Mouse (Mus musculus) liver, embryonic 14.5 days (tissue): ENCODE measurements around the gene Acacb. TPM values are rescaled to one million over a fixed set of nuclear protein-coding genes. Genes with fewer than 3 reads are reported as not detected.

Experiments
- ATAC-seq: fragments of 200-750 bp; cut with Nextera tagmentation; 2 replicates; pipeline ENCODE4 v1.8.0; 2017; ENCODE audit warnings: moderate number of reproducible peaks, mild to moderate bottlenecking, moderate library complexity; ENCODE audit not compliant: insufficient read depth
- DNase-seq, 3 experiments: peaks; one replicate each; pipeline ENCODE4 v3.0.0-alpha.2; 2012 to 2013; ENCODE audit warnings: low read depth in 3 of 3, low spot score in 3 of 3
- H3K27ac ChIP-seq: fragments of 300-500 bp; sonication (generic); 2 replicates; pipeline ENCODE4 v1.5.1; 2014; ENCODE audit warnings: moderate library complexity, mild to moderate bottlenecking, control low read depth, inconsistent platforms
- H3K27me3 ChIP-seq: fragments of 300-500 bp; sonication (generic); 2 replicates; pipeline ENCODE4 v1.6.1; 2014; ENCODE audit warnings: mild to moderate bottlenecking, low read length, moderate library complexity; ENCODE audit not compliant: control insufficient read depth, insufficient read depth
- H3K36me3 ChIP-seq: fragments of 300-500 bp; sonication (generic); replicated peaks from 2 replicates; pipeline ENCODE4 v1.6.1; 2014; ENCODE audit warnings: low read depth; ENCODE audit not compliant: control insufficient read depth, insufficient read depth
- H3K4me1 ChIP-seq, 2 experiments: fragments of 200-500 bp in 1 of 2; fragments of 300-500 bp in 1 of 2; sonication (generic) in 1 of 2; replicated peaks; 2 replicates each; pipeline ENCODE4 v1.6.1; 2012 to 2014; ENCODE audit warnings: antibody characterized with exemption in 1 of 2, inconsistent platforms in 1 of 2, low read length in 1 of 2; ENCODE audit not compliant: control insufficient read depth in 2 of 2, insufficient read depth in 2 of 2
- H3K4me2 ChIP-seq: fragments of 300-500 bp; sonication (generic); 2 replicates; pipeline ENCODE4 v1.6.1; 2014; ENCODE audit warnings: low read depth, mild to moderate bottlenecking, control low read depth, moderate library complexity
- H3K4me3 ChIP-seq, 2 experiments: fragments of 200-500 bp in 1 of 2; fragments of 300-500 bp in 1 of 2; sonication (generic) in 1 of 2; 2 replicates each; pipeline ENCODE4 v1.5.1; 2012 to 2014; ENCODE audit warnings: low read depth in 2 of 2, low read length in 2 of 2, mild to moderate bottlenecking in 2 of 2, control low read depth in 1 of 2, inconsistent platforms in 1 of 2, moderate library complexity in 1 of 2; ENCODE audit not compliant: insufficient read depth in 1 of 2
- H3K9ac ChIP-seq: fragments of 300-500 bp; sonication (generic); replicated peaks from 2 replicates; pipeline ENCODE4 v1.6.1; 2014; ENCODE audit warnings: mild to moderate bottlenecking, control low read depth, moderate library complexity
- H3K9me3 ChIP-seq: fragments of 300-500 bp; sonication (generic); 2 replicates; pipeline ENCODE4 v1.6.1; 2016; ENCODE audit warnings: low read length, mixed read lengths; ENCODE audit not compliant: control insufficient read depth
- CTCF ChIP-seq: IDR thresholded peaks from 2 replicates; pipeline ENCODE4 v1.5.1; 2016; ENCODE audit warnings: antibody characterized with exemption, low read depth, control low read depth
- EP300 ChIP-seq: IDR thresholded peaks from 2 replicates; pipeline ENCODE4 v1.6.1; 2016; ENCODE audit warnings: antibody characterized with exemption, low read depth
- WGBS: fragments of 180-500 bp; shearing (Covaris S2); extraction: QIAGEN DNeasy Blood & Tissue Kit; methylation state at CpG from one replicate; pipeline ENCODE4 v1.1.7; 2014; ENCODE audit not compliant: insufficient replicate concordance; 5-methylcytosine and 5-hydroxymethylcytosine counted together
- polyA plus RNA-seq, 2 experiments: library from polyadenylated mRNA; depleted of rRNA in 1 of 2; stranded (reverse) in 1 of 2; unstranded in 1 of 2; fragments of >200 nt; fragmentation: Nextera tagmentation in 1 of 2; extraction: Ambion mirVana in 1 of 2; gene quantifications; 2 replicates each; pipeline versions ENCODE4 v1.2.1 to v1.2.3; 2012 to 2014

The Acacb gene
- polyA plus RNA-seq, 2 experiments: 0.22 to 0.44 TPM

DNA sequence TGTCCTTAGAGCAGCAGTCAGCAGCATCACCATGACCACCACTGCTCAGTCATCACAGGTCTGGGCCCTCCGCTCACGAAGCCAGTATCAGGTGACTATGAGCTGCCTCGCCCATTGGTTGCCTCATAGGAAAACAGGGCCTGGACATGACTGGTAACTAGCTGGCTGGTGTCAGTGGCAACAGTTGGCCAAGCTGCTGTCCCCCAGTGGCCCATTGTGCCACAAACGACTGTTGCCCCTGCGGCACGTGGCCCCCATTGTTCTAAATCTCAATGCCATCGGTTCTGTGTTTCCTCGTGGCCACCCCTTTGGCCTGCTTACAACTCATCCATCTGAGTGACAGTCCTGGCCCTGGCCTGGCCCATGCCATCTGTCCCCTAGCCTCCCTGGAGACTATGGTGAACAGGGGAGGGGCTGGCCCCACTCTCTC, 117.7 kb downstream of the Acacb start:
- Histone ChIP-seq H3K9ac (no peak overlapping the region), H3K27me3 (no peaks in the 10 kb centered on the region), H3K27ac (no peak overlapping the region), H3K4me1 (no peaks in the 10 kb centered on the region), H3K9me3 (no peaks in the 10 kb centered on the region), H3K4me3 (no peak overlapping the region), H3K4me2 (no peak overlapping the region), H3K36me3 (no peaks in the 10 kb centered on the region)
- 61% methylated on average over 8 of the region's 8 CpGs for WGBS
- no peak for ATAC-seq
- DNase-seq: no peak
- TF ChIP-seq CTCF (no peak), EP300 (no peak)

DNA sequence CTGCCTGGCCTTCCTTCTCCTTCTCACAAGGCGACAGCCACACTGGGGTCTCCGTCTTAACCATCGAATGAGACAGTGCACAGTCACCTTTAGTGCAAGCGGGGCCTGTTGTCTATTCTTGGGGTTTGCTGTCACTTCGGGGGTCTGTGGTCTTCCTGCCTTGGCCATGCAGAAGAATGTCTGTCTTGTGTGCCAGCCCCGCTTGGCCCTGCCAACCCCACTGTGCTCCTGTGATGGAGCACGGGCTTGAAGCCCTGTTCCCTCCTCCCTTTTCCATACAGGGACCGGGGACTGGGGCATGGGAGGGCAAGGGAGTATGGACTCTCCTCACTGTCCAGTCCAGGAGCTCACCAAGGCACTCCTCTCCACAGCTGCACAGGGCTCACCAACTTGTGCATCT, 118.5 kb downstream of the Acacb start:
- H3K4me2 ChIP-seq: no peak overlapping the region
- no peak overlapping the region for H3K27ac ChIP-seq
- H3K4me3 ChIP-seq: no peak overlapping the region
- H3K9ac ChIP-seq: no peak overlapping the region
- no peaks in the 10 kb centered on the region for H3K4me1 ChIP-seq
- TF ChIP-seq EP300 (no peak), CTCF (no peak)
- no peaks in the 10 kb centered on the region for H3K27me3 ChIP-seq
- no peak for ATAC-seq
- no peaks in the 10 kb centered on the region for H3K36me3 ChIP-seq
- no peaks in the 10 kb centered on the region for H3K9me3 ChIP-seq
- WGBS: 55% methylated on average over 8 of the region's 8 CpGs
- DNase-seq: no peak

GRCm38 (mm10) chr5:114268646-114269045, 122.3 kb downstream of the Acacb start:
- Histone ChIP-seq H3K27ac (no peak overlapping the region), H3K36me3 (no peaks in the 10 kb centered on the region), H3K4me2 (no peak overlapping the region), H3K27me3 (peaks cover 23% of the 10 kb centered on the region), H3K4me3 (no peak overlapping the region), H3K4me1 (no peaks in the 10 kb centered on the region), H3K9ac (no peak overlapping the region), H3K9me3 (no peaks in the 10 kb centered on the region)
- TF ChIP-seq EP300: no peak
- no peak for TF ChIP-seq CTCF
- 30% methylated on average over 7 of the region's 7 CpGs for WGBS
- DNase-seq (no peak), ATAC-seq (no peak)

DNA sequence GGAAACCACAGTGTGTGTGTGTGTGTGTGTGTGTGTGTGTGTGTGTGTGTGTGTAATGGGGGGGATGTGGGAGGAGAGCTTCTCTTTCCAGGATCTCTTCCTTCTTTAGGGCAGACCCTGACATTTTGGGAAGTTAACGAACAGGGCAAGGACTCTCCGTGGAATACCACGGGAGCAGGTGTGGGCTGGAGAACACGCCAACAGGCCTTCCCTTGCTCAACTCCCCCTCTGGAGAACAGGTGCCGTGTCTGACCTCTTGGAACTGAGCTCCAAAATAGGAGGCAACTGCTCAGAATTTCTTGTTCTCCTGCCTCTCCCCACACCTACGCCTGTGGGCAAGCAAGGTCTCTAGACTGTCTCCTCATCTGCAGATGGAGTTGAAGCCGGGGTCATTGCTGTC, 123.2 kb downstream of the Acacb start:
- 31% methylated on average over 7 of the region's 7 CpGs for WGBS

DNA sequence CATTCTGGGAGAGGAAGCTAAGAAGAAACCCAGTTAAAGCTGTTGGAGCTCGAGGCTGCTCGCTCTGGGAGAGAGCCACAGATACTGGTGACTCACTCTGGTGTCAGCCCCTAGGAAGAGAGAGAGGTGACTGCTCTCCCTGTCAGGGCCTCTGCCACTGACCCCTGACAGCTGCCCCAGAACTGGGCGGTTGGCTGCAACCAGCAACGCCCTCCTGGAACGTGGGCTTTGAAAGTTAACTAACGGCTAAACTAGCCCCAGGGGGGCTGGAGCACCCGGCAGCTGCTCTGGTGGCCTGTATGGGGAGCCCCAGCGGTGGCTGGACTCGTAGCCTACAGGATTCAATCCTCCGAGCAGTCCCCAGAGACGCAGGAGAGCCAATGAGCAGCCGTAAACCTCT, 123.6 kb downstream of the Acacb start:
- H3K36me3 ChIP-seq: no peaks in the 10 kb centered on the region
- H3K4me3 ChIP-seq: no peak overlapping the region
- ATAC-seq: no peak
- H3K9ac ChIP-seq: no peak overlapping the region
- peaks cover 36% of the 10 kb centered on the region for H3K27me3 ChIP-seq
- H3K27ac ChIP-seq: no peak overlapping the region
- no peak for DNase-seq
- H3K4me1 ChIP-seq: no peaks in the 10 kb centered on the region
- H3K9me3 ChIP-seq: no peaks in the 10 kb centered on the region
- no peak overlapping the region for H3K4me2 ChIP-seq
- TF ChIP-seq CTCF: no peak
- no peak for TF ChIP-seq EP300
- WGBS: 18% methylated on average over 12 of the region's 12 CpGs

More for the DNA sequence above, 123.2 kb downstream of the Acacb start:
- Histone ChIP-seq H3K9ac (no peak overlapping the region), H3K4me1 (no peaks in the 10 kb centered on the region), H3K9me3 (no peaks in the 10 kb centered on the region), H3K36me3 (no peaks in the 10 kb centered on the region), H3K4me2 (no peak overlapping the region), H3K27me3 (peaks cover 32% of the 10 kb centered on the region), H3K27ac (no peak overlapping the region), H3K4me3 (no peak overlapping the region)
- TF ChIP-seq EP300 (no peak), CTCF (no peak)
- ATAC-seq: no peak
- no peak for DNase-seq
